8 mouse cellular contexts compared by ENCODE assay signal in genomic region chr6:18459657-18460056, GRCm38 (mm10). TPM values are rescaled to one million over a fixed set of nuclear protein-coding genes. Genes with fewer than 3 reads are reported as not detected.
"Had no signal": no experiment of that assay in that cellular context is flagged by ENCODE, and none has a peak within 500 bp of the region (broad histone marks: within the 10 kb centered on the region; RNA-seq: fewer than 3 reads in every experiment).

No protein-coding gene starts in this region.

- DNase-seq: kidney, postnatal 10 days; lung, adult 18-20 months; right cerebral cortex, adult 18-20 months; right cerebral cortex, postnatal 4 days; spleen, adult 18-20 months; thymus, adult 18-20 months; thymus, postnatal 14 days had no signal

RNA-seq across cellular contexts. Expression of gene Cttnbp2, which starts 55.0 kb away (rescaled TPM):
- total RNA-seq: megakaryocyte-erythroid progenitor cell, adult 5-6 weeks had no signal
